Mouse (Mus musculus): ENCODE measurements around the gene Eipr1.

DNA sequence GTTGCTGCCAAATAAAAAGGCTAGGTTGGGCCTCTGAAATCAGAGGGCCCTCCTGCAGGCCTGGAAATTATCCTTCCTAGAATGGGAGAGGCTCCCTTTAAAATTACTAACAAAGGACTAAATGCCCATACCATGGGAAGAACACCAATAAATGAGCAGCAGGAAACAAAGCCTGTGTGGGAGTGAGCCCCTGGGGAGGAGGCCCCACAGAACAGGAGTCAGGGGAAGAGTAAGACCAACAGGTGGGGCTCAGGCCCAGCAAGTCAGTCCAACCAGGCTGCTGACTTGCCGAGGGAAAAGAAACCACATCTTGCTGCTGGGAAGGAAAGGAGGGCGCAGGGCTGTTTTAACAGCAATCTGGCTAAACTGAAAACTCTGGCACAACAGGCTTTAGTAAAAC lies 34.5 kb upstream of the Eipr1 start:
- TF ChIP-seq POLR2A (IDR thresholded peaks at IDR 0.05; ENCODE audit: low read depth, low read length) (no peak), CTCF (conservative IDR thresholded peaks at IDR 0.05 in 1 of 2, IDR thresholded peaks at IDR 0.05 in 1 of 2; ENCODE audit: low read depth in 2 of 2, low read length in 2 of 2) (no peak), USF1 (IDR thresholded peaks at IDR 0.05; ENCODE audit: low read depth, low read length) (no peak), MAX (IDR thresholded peaks at IDR 0.05; ENCODE audit: low read length) (no peak), BHLHE40 (IDR thresholded peaks at IDR 0.05; ENCODE audit: low read depth, low read length) (no peak), USF2 (conservative IDR thresholded peaks at IDR 0.05; ENCODE audit: low read depth, low read length) (no peak), SIN3A (IDR thresholded peaks at IDR 0.05; ENCODE audit: low read length) (no peak)

All from CH12.LX (cell line).